Mouse (Mus musculus) heart, embryonic 10.5 days (tissue): ENCODE measurements at regions not wholly inside any gene's neighbourhood (a gene's known extent, or its start where the extent isn't known, plus 50 kb on each side); places are given as distances from the start of the nearest gene placed in this dataset.
A peak's percentile ranks its signal among the peaks of the same experiment; 100 is the strongest.

ENCODE experiments used
- DNase-seq: peaks from one replicate; pipeline ENCODE4 v3.0.0-alpha.2; 2017; ENCODE audit warnings: low spot score
- H3K27ac ChIP-seq: fragments of 300-500 bp; sonication (generic); 2 replicates; pipeline ENCODE4 v1.5.1; 2016; ENCODE audit warnings: mild to moderate bottlenecking
- H3K27me3 ChIP-seq: fragments of 300-500 bp; sonication (generic); 2 replicates; pipeline ENCODE4 v1.6.1; 2016; ENCODE audit warnings: mild to moderate bottlenecking; ENCODE audit not compliant: poor library complexity, insufficient read depth, severe bottlenecking
- H3K36me3 ChIP-seq: fragments of 300-500 bp; sonication (generic); 2 replicates; pipeline ENCODE4 v1.6.1; 2016; ENCODE audit warnings: mild to moderate bottlenecking, moderate library complexity
- H3K4me1 ChIP-seq: fragments of 300-500 bp; sonication (generic); 2 replicates; pipeline ENCODE4 v1.6.1; 2016; ENCODE audit warnings: mild to moderate bottlenecking
- H3K4me3 ChIP-seq: fragments of 300-500 bp; sonication (generic); 2 replicates; pipeline ENCODE4 v1.5.1; 2016; ENCODE audit warnings: mild to moderate bottlenecking, moderate library complexity
- H3K9me3 ChIP-seq: fragments of 300-500 bp; sonication (generic); 2 replicates; pipeline ENCODE4 v1.6.1; 2016; ENCODE audit warnings: mild to moderate bottlenecking, moderate library complexity
- WGBS: fragments of 180-500 bp; shearing (Covaris S2); methylation state at CpG from one replicate; pipeline ENCODE4 v1.1.7; 2016; 5-methylcytosine and 5-hydroxymethylcytosine counted together

GRCm38 (mm10) chr12:12746852-12747454 is 194.8 kb downstream of the Mycn start:
- H3K36me3 ChIP-seq: no peaks in the 10 kb centered on the region
- no peaks in the 10 kb centered on the region for H3K9me3 ChIP-seq
- H3K27me3 ChIP-seq: no peaks in the 10 kb centered on the region
- no peaks in the 10 kb centered on the region for H3K4me1 ChIP-seq
- no peak overlapping the region for H3K27ac ChIP-seq
- 50% methylated on average over 4 of the region's 4 CpGs for WGBS
- no peak for DNase-seq
- no peak overlapping the region for H3K4me3 ChIP-seq

DNA sequence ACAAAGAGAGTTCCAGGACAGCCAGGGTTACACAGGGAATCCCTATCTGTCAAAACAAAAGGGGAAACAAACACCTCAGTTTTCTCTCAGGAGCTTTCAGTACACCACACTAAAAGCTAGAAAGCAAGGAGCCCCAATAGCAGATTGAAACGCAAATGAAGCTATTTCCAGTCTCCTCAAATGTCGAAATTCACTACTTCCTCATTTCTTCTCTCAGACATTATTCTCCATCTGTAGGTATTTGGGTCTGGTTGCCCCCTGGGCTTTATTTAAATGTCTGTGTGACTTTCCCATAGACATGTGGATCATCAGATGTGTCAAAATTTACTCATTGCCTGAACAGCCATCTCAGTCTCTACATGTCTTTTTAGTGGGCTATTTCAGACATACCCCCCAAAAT is 197.2 kb downstream of the Mycn start:
- no peak for DNase-seq
- H3K4me1 ChIP-seq: no peaks in the 10 kb centered on the region
- 63% methylated on average over 2 of the region's 2 CpGs for WGBS
- H3K4me3 ChIP-seq: no peak overlapping the region
- H3K27ac ChIP-seq: no peak overlapping the region
- no peaks in the 10 kb centered on the region for H3K36me3 ChIP-seq
- no peaks in the 10 kb centered on the region for H3K9me3 ChIP-seq
- H3K27me3 ChIP-seq: no peaks in the 10 kb centered on the region

DNA sequence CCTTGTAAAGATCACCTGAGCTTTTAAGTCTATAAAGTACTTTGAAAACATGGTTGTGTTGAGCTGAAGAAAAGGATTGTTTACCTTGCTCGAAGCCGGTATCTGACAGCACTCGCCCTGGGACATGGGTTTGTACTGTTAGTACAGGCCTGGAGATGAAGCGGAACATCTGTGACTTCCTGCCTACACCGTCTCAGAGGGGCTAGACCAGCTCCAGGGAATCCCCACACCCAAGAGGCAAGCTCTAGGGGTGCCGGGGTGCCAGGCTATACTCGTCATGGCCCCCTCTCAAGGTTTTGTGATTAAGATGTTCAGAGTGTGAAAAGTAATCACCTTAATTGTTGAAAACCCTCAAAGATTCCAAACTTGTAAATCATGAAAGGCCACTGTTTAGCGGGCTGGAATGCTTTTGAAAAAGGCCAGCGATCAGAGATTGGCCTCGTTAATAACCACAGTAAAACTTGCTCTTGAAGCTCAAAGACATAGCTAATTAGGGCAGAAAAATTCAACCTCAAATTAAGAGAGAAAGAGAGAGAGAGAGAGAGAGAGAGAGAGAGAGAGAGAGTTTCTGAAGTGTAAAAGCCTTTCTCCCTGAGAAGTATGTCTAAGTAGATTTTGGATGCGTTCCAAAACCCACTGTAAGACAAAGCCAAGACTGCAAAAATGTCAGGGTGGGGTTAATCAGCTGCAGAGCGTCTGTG is 202.9 kb downstream of the Mycn start:
- no peak overlapping the region for H3K4me3 ChIP-seq
- H3K4me1 ChIP-seq: no peaks in the 10 kb centered on the region; the same call in 1 of the 2 replicates
- no peaks in the 10 kb centered on the region for H3K36me3 ChIP-seq
- H3K9me3 ChIP-seq: no peaks in the 10 kb centered on the region
- 51% methylated on average over 12 of the region's 12 CpGs for WGBS
- DNase-seq: no peak
- 0 out of 2 replicates have a peak overlapping the region, but pooled peaks have one; percentile 2 for H3K27ac ChIP-seq
- H3K27me3 ChIP-seq: no peaks in the 10 kb centered on the region

DNA sequence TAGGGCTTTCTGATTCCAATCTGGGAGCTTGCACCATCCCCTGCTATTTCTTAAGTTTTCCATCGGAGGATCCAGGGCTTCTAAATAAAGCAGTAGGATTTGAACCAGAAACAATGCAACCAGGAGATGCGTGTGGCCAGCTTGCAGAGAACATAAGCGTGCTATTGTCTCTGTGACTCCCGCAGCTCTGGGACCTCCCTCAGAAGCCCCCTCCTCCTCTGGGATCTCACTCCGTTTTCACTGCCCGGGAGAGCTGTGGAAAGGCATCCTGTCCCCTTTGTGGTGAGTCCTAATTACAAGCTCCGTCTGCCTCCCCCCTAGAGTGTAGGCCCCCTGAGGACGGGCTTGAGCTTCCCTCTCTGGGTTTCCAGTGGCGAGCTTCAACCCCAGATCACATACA is 215.9 kb downstream of the Mycn start:
- no peaks in the 10 kb centered on the region for H3K9me3 ChIP-seq
- H3K36me3 ChIP-seq: no peaks in the 10 kb centered on the region
- peak overlapping the region; percentile 45 for H3K4me3 ChIP-seq
- peak overlapping the region; percentile 17; the same call in 1 of the 2 replicates for H3K27ac ChIP-seq
- H3K27me3 ChIP-seq: peaks cover 6% of the 10 kb centered on the region; the same call in 1 of the 2 replicates
- WGBS: 10% methylated on average over 9 of the region's 9 CpGs
- no peak for DNase-seq
- H3K4me1 ChIP-seq: peaks cover 15% of the 10 kb centered on the region

- Histone ChIP-seq H3K4me3 (peak overlapping the region; percentile 45), H3K9me3 (no peaks in the 10 kb centered on the region), H3K36me3 (no peaks in the 10 kb centered on the region), H3K27me3 (peaks cover 6% of the 10 kb centered on the region; the same call in 1 of the 2 replicates), H3K4me1 (peaks cover 15% of the 10 kb centered on the region), H3K27ac (peak overlapping the region; percentile 36; the same call in 1 of the 2 replicates)
- WGBS: 13% methylated on average over 13 of the region's 13 CpGs
- DNase-seq: no peak
Observed at GRCm38 (mm10) chr12:12725075-12725474, 216.6 kb downstream of the Mycn start.

GRCm38 (mm10) chr12:12723724-12724487 is 217.8 kb downstream of the Mycn start:
- Histone ChIP-seq H3K9me3 (no peaks in the 10 kb centered on the region), H3K27me3 (peaks cover 6% of the 10 kb centered on the region; the same call in 1 of the 2 replicates), H3K36me3 (no peaks in the 10 kb centered on the region), H3K4me3 (no peak overlapping the region), H3K27ac (0 out of 2 replicates have a peak overlapping the region, but pooled peaks have one; percentile 9), H3K4me1 (peaks cover 15% of the 10 kb centered on the region)
- DNase-seq: no peak
- WGBS: 80% methylated on average over 12 of the region's 12 CpGs

GRCm38 (mm10) chr12:12722982-12723661 is 218.6 kb downstream of the Mycn start:
- Histone ChIP-seq H3K27me3 (peaks cover 6% of the 10 kb centered on the region; the same call in 1 of the 2 replicates), H3K36me3 (no peaks in the 10 kb centered on the region), H3K27ac (peak overlapping the region; percentile 9; the same call in 1 of the 2 replicates), H3K4me1 (peaks cover 15% of the 10 kb centered on the region), H3K4me3 (no peak overlapping the region), H3K9me3 (no peaks in the 10 kb centered on the region)
- WGBS: 79% methylated on average over 20 of the region's 20 CpGs
- no peak for DNase-seq

DNA sequence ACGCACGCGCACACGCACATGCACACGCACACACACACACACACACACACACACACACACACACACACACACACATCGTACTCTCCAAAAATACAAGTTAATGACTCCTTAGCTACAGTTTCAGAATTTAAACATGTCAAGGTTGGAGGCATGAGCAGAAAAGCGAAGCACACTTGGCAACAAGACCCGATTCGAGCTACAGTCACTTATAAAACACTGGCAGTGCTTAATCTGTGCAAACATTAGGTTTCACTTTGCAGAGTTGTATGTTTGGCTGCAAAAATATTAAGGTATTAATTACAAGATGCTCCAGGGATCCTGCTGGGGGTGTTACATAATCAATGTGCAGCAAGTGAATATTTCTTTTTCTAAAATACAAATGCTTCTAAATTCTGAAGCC is 225.0 kb downstream of the Mycn start:
- H3K4me3 ChIP-seq: no peak overlapping the region
- no peak overlapping the region for H3K27ac ChIP-seq
- 95% methylated on average over 9 of the region's 9 CpGs for WGBS
- H3K9me3 ChIP-seq: no peaks in the 10 kb centered on the region
- no peak for DNase-seq
- H3K36me3 ChIP-seq: no peaks in the 10 kb centered on the region
- H3K27me3 ChIP-seq: no peaks in the 10 kb centered on the region
- peaks cover 8% of the 10 kb centered on the region; the same call in 1 of the 2 replicates for H3K4me1 ChIP-seq

- H3K36me3 ChIP-seq: no peaks in the 10 kb centered on the region
- peaks cover 11% of the 10 kb centered on the region; the same call in 1 of the 2 replicates for H3K4me1 ChIP-seq
- H3K4me3 ChIP-seq: no peak overlapping the region
- DNase-seq: no peak
- no peaks in the 10 kb centered on the region for H3K9me3 ChIP-seq
- H3K27me3 ChIP-seq: no peaks in the 10 kb centered on the region
- peak overlapping the region; percentile 38; the same call in 1 of the 2 replicates for H3K27ac ChIP-seq
- 82% methylated on average over 7 of the region's 7 CpGs for WGBS
Observed at GRCm38 (mm10) chr12:12715956-12716669, 225.6 kb downstream of the Mycn start.

DNA sequence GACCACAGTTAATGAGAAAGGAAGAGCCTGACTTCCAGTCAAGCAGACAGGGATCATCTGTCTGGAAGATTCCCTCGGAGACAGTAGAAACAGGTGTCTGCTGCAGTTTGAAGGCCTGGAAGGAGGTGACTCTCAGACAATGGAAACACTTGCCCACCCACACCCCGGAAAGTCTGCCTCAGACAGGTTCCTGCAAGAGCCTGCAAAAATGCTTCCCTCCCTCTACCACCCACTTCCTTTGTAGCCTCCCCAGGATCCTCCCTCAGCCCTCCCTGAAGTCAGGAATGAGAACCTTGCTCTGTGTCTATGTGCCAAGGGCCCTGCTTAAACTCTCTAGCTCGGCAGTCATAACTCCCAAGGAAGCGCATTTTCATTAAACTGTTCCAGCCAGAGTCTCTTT is 226.2 kb downstream of the Mycn start:
- Histone ChIP-seq H3K9me3 (no peaks in the 10 kb centered on the region), H3K36me3 (no peaks in the 10 kb centered on the region), H3K27me3 (no peaks in the 10 kb centered on the region), H3K27ac (no peak overlapping the region; the same call in 1 of the 2 replicates), H3K4me3 (no peak overlapping the region), H3K4me1 (peaks cover 13% of the 10 kb centered on the region; the same call in 1 of the 2 replicates)
- WGBS: 68% methylated on average over 4 of the region's 4 CpGs
- DNase-seq: no peak

DNA sequence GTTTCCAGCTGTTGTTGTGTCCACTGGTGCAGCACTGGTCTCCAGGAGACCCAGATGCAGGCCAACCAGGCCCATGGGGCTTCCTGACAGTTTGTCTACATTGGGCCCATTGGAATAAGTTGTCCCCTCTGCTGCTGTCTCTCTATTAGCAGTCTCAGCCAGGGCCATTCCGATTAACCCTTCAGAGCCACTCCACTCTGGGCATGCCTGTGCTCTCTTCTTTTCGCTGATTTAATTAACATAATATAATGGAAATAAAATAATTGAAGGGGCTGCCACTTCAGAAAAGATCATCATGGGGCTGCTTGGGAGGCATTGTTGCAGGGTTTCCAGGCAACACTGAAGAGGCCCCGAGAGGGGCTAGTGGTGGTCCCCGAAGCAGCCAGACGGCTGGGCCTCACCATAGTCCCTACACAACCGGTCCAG is 231.5 kb downstream of the Mycn start:
- H3K36me3 ChIP-seq: no peaks in the 10 kb centered on the region
- DNase-seq: no peak
- H3K4me3 ChIP-seq: no peak overlapping the region
- no peak overlapping the region for H3K27ac ChIP-seq
- WGBS: 84% methylated on average over 6 of the region's 6 CpGs
- H3K27me3 ChIP-seq: no peaks in the 10 kb centered on the region
- H3K9me3 ChIP-seq: no peaks in the 10 kb centered on the region
- peaks cover 5% of the 10 kb centered on the region; the same call in 1 of the 2 replicates for H3K4me1 ChIP-seq

DNA sequence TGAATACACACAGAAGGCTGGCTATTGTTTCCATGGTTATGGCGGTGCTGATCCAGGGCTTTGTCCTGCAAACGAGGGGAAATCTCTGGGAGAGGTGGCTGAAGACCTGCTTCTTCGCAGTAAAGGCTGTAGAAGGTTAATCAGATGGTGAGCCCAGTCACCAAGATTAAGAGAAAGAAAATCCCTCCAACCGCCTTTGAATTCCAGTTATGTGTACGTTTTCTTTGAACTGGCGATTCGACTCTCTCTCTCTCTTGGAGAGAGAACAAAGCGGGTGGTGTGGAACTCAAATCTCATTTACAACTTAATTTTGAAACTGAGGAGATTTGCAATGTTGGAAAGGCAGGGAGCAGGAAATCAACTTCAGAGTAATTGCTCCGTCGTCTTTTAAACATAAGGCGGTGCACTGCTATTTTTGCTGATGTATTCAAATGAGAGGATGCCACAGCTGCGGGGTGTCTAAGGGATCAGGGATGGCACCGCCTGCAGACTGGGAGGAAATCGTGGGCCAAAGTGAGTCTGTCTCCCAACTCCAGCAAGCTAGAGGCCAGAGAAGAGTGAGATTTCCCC is 232.7 kb downstream of the Mycn start:
- H3K36me3 ChIP-seq: no peaks in the 10 kb centered on the region
- H3K4me1 ChIP-seq: peaks cover 5% of the 10 kb centered on the region; the same call in 1 of the 2 replicates
- no peak for DNase-seq
- no peak overlapping the region for H3K4me3 ChIP-seq
- H3K9me3 ChIP-seq: no peaks in the 10 kb centered on the region
- 41% methylated on average over 14 of the region's 14 CpGs for WGBS
- no peaks in the 10 kb centered on the region for H3K27me3 ChIP-seq
- no peak overlapping the region for H3K27ac ChIP-seq
